Mouse (Mus musculus) WW6 (cell line): Measurements from ENCODE around the gene Gchfr.

Source experiments
- DNase-seq: peaks from one replicate; pipeline ENCODE4 v3.0.0-alpha.2; 2013; ENCODE audit warnings: low read depth, low spot score

The Gchfr gene

GRCm38 (mm10) chr2:119166901-119167865, at the start of gene Gchfr:
Gene Gchfr (plus strand): TSS chr2:119167773.
- DNase-seq = no peak

GRCm38 (mm10) chr2:119136346-119136898, 31.2 kb upstream of the Gchfr start:
- DNase-seq = no peak

- no peak for DNase-seq
These were observed 22.4 kb upstream of the Gchfr start for GRCm38 (mm10) chr2:119145199-119145598.

DNA sequence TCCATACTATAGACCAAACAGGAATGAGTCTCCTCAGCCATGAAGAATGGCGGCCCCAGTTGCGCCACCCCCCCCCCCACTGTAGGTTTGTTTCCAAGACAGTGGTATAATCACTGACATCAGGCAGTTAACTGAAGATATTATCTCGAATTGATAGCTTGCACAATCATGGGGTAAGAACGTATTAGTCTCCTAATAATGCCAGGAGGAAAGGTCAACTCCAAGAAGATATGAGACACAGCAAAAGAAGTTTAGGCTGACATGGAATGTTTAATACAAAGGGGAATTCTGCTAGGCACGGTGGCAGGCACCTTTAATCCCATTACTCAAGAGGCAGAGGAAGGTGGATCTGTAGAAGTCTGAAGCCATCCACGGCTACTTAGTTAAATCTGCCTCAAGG, 21.1 kb upstream of the Gchfr start:
- DNase-seq = no peak

DNA sequence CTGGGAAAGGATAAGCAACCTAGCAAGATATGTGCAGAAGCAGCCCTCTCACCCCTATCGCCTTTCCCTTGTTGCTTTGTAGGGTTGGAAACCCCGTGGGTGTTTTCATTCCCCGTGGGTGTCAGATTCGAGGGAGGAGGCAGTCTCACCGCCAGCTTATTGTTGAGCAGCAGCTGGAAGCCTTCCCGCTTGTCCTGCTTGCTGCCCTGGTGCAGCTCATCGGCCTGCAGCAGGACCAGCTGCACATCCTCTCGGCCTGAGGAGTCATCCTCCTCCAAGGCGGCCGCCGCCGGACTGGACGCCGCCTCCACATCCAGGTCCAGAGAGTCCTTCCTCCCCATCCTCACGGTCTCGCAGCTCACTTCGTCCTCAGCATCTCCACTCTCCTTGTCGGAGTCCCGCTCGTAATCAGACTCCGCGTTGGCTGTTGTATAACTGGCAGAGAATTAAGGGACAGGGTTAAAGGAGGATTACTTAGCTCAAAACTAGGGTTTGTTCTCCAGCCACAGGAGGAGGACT, 20.4 kb upstream of the Gchfr start:
- DNase-seq = no peak

- DNase-seq = no peak
These were observed 19.8 kb upstream of the Gchfr start for GRCm38 (mm10) chr2:119147775-119148174.

DNA sequence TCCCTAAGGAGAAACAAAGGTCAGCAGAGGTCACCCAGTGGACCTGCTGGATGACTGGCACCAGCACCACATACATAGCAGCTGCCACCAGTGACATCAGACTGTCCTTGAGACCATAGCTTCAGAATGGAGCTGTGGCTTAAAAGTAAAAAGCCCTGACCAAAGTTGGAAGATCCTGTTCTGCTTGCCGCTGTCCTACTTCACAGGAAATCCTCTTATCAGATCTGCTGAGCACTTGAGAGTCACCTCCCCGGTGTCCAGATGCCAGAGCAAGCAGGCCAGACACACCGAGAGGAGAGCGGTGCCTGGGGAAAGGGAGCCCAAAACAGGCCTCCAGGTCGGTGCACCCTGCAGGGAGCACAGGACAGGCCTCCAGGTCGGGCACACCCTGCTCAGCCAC, 15.3 kb upstream of the Gchfr start:
- DNase-seq = no peak

- no peak for DNase-seq
These were observed 12.9 kb upstream of the Gchfr start for GRCm38 (mm10) chr2:119154683-119155082.

GRCm38 (mm10) chr2:119155388-119155787, 12.2 kb upstream of the Gchfr start:
- no peak for DNase-seq

DNA sequence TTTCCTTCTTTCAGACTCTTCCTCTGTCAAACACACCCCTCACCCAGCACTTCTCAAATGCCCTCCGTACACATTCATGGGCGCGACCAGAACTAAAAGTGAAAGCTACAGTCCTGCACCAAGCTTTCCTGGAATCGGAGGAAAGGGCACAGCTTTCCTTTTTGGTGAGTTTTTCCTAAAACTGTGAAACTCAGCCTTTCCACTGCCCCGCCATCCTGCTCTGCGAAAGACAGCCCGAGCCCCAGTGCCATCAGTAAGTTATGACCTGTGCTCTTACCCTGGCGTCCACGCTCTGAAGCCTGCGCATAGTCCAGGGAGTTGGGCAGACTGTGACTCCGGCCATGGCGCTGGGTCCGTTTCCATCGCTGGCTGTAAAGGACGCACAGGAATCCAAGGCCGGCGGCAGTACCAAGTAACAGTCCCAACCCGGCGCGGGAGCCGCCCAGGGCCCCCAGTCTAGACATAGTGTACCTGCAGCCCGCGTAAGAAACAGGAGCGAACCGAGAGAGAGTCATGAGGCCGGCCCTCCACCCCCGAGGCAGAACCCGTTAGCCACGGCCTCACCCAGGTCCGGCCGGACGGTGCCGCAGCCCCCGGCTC, 11.4 kb upstream of the Gchfr start:
- no peak for DNase-seq

DNA sequence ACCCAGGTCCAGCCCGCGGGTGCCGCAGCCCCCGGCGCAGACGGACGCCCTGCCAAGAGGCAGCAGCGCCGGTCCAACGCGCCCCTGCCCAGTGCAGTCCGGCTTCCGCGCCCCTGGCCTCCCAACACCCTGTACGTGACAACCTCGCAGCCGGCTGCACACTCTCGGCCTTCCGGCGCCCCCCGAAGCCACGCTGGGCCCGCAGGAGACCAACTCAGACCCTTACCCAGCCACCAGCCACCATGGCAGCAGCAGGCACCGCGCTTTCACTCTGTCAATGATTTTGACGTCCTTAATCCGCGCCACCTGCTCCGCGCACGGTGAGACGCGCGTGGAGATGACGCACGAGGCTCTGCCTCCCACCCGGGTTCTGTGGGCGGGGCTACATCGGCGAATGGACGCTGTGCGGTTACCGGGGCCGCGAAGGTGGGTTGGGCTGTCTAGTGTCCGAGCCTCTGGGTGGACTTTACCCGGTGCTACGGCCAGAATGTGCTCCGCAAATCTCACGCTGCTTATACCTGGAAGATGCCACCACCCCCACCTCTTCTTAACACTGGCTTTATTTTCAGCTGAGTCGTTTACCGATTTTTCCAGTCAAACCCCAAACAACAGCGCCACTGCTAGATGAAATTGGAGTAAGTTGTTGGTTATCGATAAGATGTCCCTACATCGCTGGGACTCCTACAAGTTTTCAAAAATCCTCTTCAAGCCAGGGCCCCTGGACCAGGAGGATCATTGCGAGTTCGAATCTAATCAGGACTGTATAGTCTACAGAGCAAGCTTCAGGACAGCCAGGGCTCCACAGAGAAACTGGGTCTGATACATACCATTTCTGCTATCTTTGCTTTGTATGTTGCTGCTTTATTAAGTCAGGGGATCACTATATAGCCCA, 10.6 kb upstream of the Gchfr start, which contains the start of gene Rmdn3:
Gene Rmdn3, minus strand, starts transcription at position 354 of the 892 bp plus-strand sequence.
- peak; percentile 85 for DNase-seq

DNA sequence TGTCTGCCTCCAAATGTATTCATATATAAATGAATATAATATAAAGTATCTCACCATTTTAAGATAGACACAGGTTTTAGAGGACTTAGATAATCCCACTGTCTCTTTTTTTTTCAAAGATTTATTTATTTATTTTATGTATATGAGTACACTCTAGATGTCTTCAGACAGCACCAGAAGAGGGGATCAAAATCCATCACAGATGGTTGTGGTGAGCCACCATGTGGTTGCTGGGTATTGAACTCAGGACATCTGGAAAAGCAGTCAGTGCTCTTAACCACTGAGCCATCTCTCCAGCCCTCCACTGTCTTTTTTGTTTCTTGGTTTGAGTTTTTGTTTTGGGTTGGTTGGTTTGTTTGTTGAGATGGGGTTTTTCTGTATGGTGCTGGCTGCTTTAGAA, 9.7 kb upstream of the Gchfr start:
- no peak for DNase-seq

GRCm38 (mm10) chr2:119161247-119161646, 6.3 kb upstream of the Gchfr start:
- no peak for DNase-seq

- DNase-seq = no peak
These were observed 4.4 kb upstream of the Gchfr start for GRCm38 (mm10) chr2:119163135-119163534.

GRCm38 (mm10) chr2:119163999-119164398, 3.6 kb upstream of the Gchfr start:
- DNase-seq = no peak

- DNase-seq = no peak
These were observed 2.2 kb upstream of the Gchfr start for GRCm38 (mm10) chr2:119165401-119165800.

- DNase-seq = no peak
These were observed 288 bp downstream of the Gchfr start for GRCm38 (mm10) chr2:119167866-119168256.

- no peak for DNase-seq
These were observed 2.7 kb downstream of the Gchfr start for GRCm38 (mm10) chr2:119170282-119170681.

- DNase-seq = no peak
These were observed 4.0 kb downstream of the Gchfr start for GRCm38 (mm10) chr2:119171574-119171973.

DNA sequence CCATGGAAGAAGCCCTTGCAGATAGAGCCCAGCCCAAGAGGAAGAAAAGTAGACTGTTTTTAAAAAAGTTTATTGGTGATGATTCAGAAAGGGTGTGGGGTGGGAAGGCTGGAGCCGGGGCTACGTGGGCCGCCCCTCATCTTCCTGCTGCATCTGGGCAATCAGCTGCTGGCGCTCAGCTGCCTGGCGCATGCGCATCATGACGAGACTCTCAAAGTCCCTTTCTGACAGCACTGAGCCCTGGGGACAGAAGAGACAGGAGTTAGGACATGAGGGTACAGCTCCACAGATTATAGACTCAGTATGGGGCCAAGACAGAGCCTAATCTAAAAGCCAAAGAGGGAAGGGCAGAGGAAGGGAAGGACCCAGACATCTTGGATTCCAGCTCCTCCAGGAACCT, 4.9 kb downstream of the Gchfr start:
- no peak for DNase-seq

DNA sequence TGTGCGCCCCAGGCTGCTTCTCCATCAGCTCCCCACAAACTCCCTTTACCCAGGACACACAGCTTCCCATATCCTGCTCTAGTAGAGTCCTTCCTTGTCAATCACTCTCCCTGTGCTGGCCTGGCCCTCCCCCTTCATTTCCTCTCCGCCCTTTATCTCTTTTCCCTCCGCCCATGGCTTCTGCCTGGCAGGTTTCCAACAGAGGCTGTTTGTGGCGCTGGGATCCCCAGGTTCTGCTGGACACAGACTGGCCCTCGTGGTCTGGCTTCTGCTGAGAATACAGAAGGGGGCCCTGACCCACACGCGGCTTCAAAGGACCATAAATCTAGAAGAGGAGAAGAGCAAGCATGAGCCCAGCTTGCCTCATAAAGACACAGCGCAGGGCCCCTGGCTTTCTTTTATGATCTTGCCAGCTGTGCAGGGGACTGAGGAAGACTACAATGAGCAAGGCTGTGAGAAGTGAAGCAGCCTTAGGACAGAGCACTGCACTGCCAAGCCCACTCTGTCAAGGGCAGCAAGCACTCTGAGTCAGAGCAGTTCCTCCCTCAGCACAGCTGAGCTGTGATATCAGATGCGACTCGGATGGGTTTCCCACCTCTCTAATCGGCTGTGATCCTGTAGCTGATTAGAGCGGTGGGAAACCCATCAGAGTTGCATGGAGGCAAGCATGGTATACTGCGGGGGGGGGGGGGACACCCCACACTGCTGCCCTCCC, 5.4 kb downstream of the Gchfr start:
- no peak for DNase-seq
